Mouse (Mus musculus): ENCODE measurements around the gene 2610001J05Rik.

Gene 2610001J05Rik

GRCm38 (mm10) chr6:13835720-13836665 lies 35.3 kb downstream of the 2610001J05Rik start:
- DNase-seq (ENCODE audit: low read depth, low spot score) = no peak

GRCm38 (mm10) chr6:13832770-13833169 lies 38.5 kb downstream of the 2610001J05Rik start:
- no peak for DNase-seq (ENCODE audit: low read depth, low spot score)

- DNase-seq (ENCODE audit: low read depth, low spot score) = no peak
Measured at GRCm38 (mm10) chr6:13828877-13829276, 42.4 kb downstream of the 2610001J05Rik start.

Data from ZHBTc4 (cell line).